Mouse (Mus musculus) gastrocnemius, postnatal 14 days (tissue): ENCODE measurements at regions not wholly inside any gene's neighbourhood (a gene's known extent, or its start where the extent isn't known, plus 50 kb on each side); places are given as distances from the start of the nearest gene placed in this dataset.

ENCODE experiments used
- DNase-seq: peaks from one replicate; pipeline ENCODE4 v3.0.0; 2021; ENCODE audit warnings: mixed read lengths
- intact Hi-C: fragments of 180-260 bp; cut with DNase I; formaldehyde crosslinking; loops from one replicate; pipeline ENCODE4 v1.15.1; 2025; ENCODE audit warnings: low total_unique reads

GRCm38 (mm10) chr6:107290850-107291249, 238.7 kb upstream of the Lrrn1 start:
- intact Hi-C loops, result no loop called here
- no peak for DNase-seq

- intact Hi-C loops, result no loop called here
- DNase-seq, result no peak
Observed at GRCm38 (mm10) chr6:107303676-107304369, 225.7 kb upstream of the Lrrn1 start.

- intact Hi-C loops, result no loop called here
- DNase-seq, result no peak
Observed at GRCm38 (mm10) chr6:107319565-107319964, 210.0 kb upstream of the Lrrn1 start.

- intact Hi-C loops, result no loop called here
- no peak for DNase-seq
Observed at GRCm38 (mm10) chr6:107350503-107350902, 179.1 kb upstream of the Lrrn1 start.

- no peak for DNase-seq
- intact Hi-C loops, result no loop called here
Observed at GRCm38 (mm10) chr6:107375274-107375673, 154.3 kb upstream of the Lrrn1 start.

- DNase-seq, result no peak
- intact Hi-C loops, result no loop called here
Observed at GRCm38 (mm10) chr6:107378489-107378888, 151.1 kb upstream of the Lrrn1 start.

- intact Hi-C loops, result no loop called here
- DNase-seq, result no peak
Observed at GRCm38 (mm10) chr6:107380621-107381020, 148.9 kb upstream of the Lrrn1 start.

- no peak for DNase-seq
- intact Hi-C loops, result no loop called here
Observed at GRCm38 (mm10) chr6:107386094-107386678, 143.4 kb upstream of the Lrrn1 start.

- intact Hi-C loops, result no loop called here
- DNase-seq, result no peak
Observed at GRCm38 (mm10) chr6:107389892-107390291, 139.7 kb upstream of the Lrrn1 start.

GRCm38 (mm10) chr6:107394611-107395010, 135.0 kb upstream of the Lrrn1 start:
- DNase-seq, result no peak
- intact Hi-C loops, result no loop called here

GRCm38 (mm10) chr6:107415766-107416165, 113.8 kb upstream of the Lrrn1 start:
- intact Hi-C loops, result no loop called here
- DNase-seq, result no peak

GRCm38 (mm10) chr6:107422091-107422490, 107.5 kb upstream of the Lrrn1 start:
- intact Hi-C loops, result no loop called here

GRCm38 (mm10) chr6:107426529-107426928, 103.0 kb upstream of the Lrrn1 start:
- intact Hi-C loops, result no loop called here
- DNase-seq, result no peak

More at GRCm38 (mm10) chr6:107422091-107422490, 107.5 kb upstream of the Lrrn1 start:
- no peak for DNase-seq

- intact Hi-C loops, result no loop called here
- peak; percentile 69 for DNase-seq
Observed at GRCm38 (mm10) chr6:107431033-107431432, 98.5 kb upstream of the Lrrn1 start.

GRCm38 (mm10) chr6:107442058-107442457, 87.5 kb upstream of the Lrrn1 start:
- intact Hi-C loops, result no loop called here
- no peak for DNase-seq

- intact Hi-C loops, result no loop called here
- DNase-seq, result peak; percentile 6
Observed at GRCm38 (mm10) chr6:107444336-107444735, 85.2 kb upstream of the Lrrn1 start.

GRCm38 (mm10) chr6:107459220-107459619, 70.3 kb upstream of the Lrrn1 start:
- intact Hi-C loops, result no loop called here
- DNase-seq, result no peak

GRCm38 (mm10) chr6:107462440-107462839, 67.1 kb upstream of the Lrrn1 start:
- no peak for DNase-seq
- intact Hi-C loops, result no loop called here

GRCm38 (mm10) chr6:107473395-107473794, 56.2 kb upstream of the Lrrn1 start:
- intact Hi-C loops, result no loop called here
- no peak for DNase-seq

GRCm38 (mm10) chr6:107474125-107474524, 55.4 kb upstream of the Lrrn1 start:
- DNase-seq, result no peak
- intact Hi-C loops, result no loop called here
